Mouse (Mus musculus): Measurements from ENCODE around the gene Hoxb13. TPM values are rescaled to one million over a fixed set of nuclear protein-coding genes. Genes with fewer than 3 reads are reported as not detected.

Gene Hoxb13
- polyA plus RNA-seq, 2 experiments = not detected

DNA sequence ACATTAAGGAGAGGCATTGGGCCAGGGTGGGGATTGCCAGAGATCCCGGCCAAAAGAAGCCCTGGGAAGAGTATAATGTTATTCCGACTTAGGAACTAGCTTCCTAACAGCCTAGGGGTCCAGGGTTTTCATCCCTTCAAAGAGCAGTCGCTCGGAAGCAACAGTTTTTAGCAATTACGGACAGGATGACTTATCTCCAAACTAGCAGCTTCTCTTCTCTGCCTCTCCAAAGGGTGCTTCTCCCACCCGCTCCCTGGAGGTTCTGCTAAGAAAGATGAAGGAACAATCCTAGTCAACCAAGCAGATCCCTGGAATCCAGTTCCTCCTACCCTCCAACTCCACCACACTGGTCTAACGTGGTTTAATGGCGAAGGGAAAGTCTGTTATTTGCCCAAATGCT is 15.8 kb upstream of the Hoxb13 start:
- 3% methylated on average over 8 of the region's 8 CpGs for WGBS (ENCODE audit: insufficient replicate concordance)
- peaks cover 92% of the 10 kb centered on the region for H3K27me3 ChIP-seq (ENCODE audit: control insufficient read depth, insufficient read depth, low read length)
- H3K36me3 ChIP-seq (replicated peaks; ENCODE audit: control insufficient read depth, insufficient read depth, low read depth) = no peaks in the 10 kb centered on the region
- no peak overlapping the region for H3K9ac ChIP-seq (replicated peaks)
- no peak overlapping the region for H3K4me3 ChIP-seq (ENCODE audit: insufficient read depth in 1 of 2, low read depth in 2 of 2, low read length in 2 of 2)
- no peaks in the 10 kb centered on the region for H3K4me1 ChIP-seq (replicated peaks; ENCODE audit: control insufficient read depth in 2 of 2, insufficient read depth in 2 of 2, low read length in 1 of 2)
- H3K4me2 ChIP-seq (ENCODE audit: low read depth) = no peak overlapping the region
- DNase-seq (ENCODE audit: low read depth in 3 of 3, low spot score in 3 of 3) = no peak
- ATAC-seq (ENCODE audit: insufficient read depth) = no peak
- H3K27ac ChIP-seq = no peak overlapping the region
- TF ChIP-seq EP300 (IDR thresholded peaks at IDR 0.05; ENCODE audit: low read depth) (no peak), CTCF (IDR thresholded peaks at IDR 0.05; ENCODE audit: low read depth) (no peak)
- no peaks in the 10 kb centered on the region for H3K9me3 ChIP-seq (ENCODE audit: control insufficient read depth, low read length)

DNA sequence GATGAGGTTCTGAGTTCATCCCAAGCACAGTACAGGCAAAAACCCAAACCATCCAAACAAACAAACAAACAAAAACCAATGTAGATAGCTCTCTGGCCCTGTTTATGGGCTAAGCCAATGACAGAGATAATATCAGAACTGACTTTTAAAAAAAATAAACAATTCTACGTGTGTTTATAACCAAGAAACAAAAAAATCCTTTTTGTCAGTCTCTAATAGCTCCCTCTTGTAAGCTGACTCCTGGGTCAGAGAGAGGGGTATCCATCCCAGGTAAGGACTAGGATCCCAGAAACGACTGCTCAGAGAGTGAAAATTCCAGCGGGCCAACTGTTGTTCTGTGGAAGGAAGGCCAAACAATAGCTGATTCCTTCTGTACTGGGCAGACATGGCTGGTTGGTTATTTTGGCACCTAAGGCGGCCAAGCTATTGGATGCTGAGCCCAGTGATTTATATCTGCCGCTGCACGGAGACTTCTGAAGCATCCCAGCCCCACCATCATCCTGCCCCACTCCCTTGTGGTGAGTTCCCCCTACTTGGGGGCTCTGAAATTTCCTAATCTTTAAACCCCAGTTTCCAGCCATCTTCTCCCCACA is 15.1 kb upstream of the Hoxb13 start:
- DNase-seq (ENCODE audit: low read depth in 3 of 3, low spot score in 3 of 3) (no peak), ATAC-seq (ENCODE audit: insufficient read depth) (no peak)
- 0% methylated on average over 6 of the region's 6 CpGs for WGBS (ENCODE audit: insufficient replicate concordance)
- H3K9me3 ChIP-seq (ENCODE audit: control insufficient read depth, low read length) = no peaks in the 10 kb centered on the region
- no peak overlapping the region for H3K9ac ChIP-seq (replicated peaks)
- no peak overlapping the region for H3K4me2 ChIP-seq (ENCODE audit: low read depth)
- no peak overlapping the region for H3K27ac ChIP-seq
- H3K4me3 ChIP-seq (ENCODE audit: insufficient read depth in 1 of 2, low read depth in 2 of 2, low read length in 2 of 2) = no peak overlapping the region
- peaks cover 92% of the 10 kb centered on the region for H3K27me3 ChIP-seq (ENCODE audit: control insufficient read depth, insufficient read depth, low read length)
- H3K36me3 ChIP-seq (replicated peaks; ENCODE audit: control insufficient read depth, insufficient read depth, low read depth) = no peaks in the 10 kb centered on the region
- no peaks in the 10 kb centered on the region for H3K4me1 ChIP-seq (replicated peaks; ENCODE audit: control insufficient read depth in 2 of 2, insufficient read depth in 2 of 2, low read length in 1 of 2)
- TF ChIP-seq CTCF (IDR thresholded peaks at IDR 0.05; ENCODE audit: low read depth) = no peak

DNA sequence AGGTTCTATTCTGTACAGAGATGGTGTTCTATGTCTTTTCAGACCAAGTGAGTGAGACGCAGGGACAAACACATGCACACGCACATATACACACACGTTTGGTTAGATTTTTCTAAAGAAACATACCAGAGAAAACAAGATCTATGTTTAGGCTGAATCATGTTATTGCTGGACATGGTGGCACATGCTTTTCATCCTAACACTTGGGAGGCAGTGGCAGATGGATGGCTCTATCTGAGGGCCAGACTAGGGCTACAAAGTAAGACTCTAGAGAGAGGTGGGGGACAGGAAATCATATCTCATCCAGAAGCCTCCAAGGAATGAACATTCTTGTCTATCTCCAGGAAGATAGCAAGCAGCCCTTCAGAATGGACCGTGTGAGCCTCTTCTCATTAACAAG is 13.1 kb upstream of the Hoxb13 start:
- DNase-seq (ENCODE audit: low read depth in 3 of 3, low spot score in 3 of 3) = no peak
- Histone ChIP-seq H3K4me1 (replicated peaks; ENCODE audit: control insufficient read depth in 2 of 2, insufficient read depth in 2 of 2, low read length in 1 of 2) (no peaks in the 10 kb centered on the region), H3K4me3 (ENCODE audit: insufficient read depth in 1 of 2, low read depth in 2 of 2, low read length in 2 of 2) (no peak overlapping the region), H3K27me3 (ENCODE audit: control insufficient read depth, insufficient read depth, low read length) (peaks cover 85% of the 10 kb centered on the region), H3K36me3 (replicated peaks; ENCODE audit: control insufficient read depth, insufficient read depth, low read depth) (no peaks in the 10 kb centered on the region), H3K9me3 (ENCODE audit: control insufficient read depth, low read length) (no peaks in the 10 kb centered on the region), H3K9ac (replicated peaks) (no peak overlapping the region), H3K4me2 (ENCODE audit: low read depth) (no peak overlapping the region), H3K27ac (no peak overlapping the region)
- TF ChIP-seq CTCF (IDR thresholded peaks at IDR 0.05; ENCODE audit: low read depth) (no peak), EP300 (IDR thresholded peaks at IDR 0.05; ENCODE audit: low read depth) (no peak)
- no peak for ATAC-seq (ENCODE audit: insufficient read depth)
- WGBS (ENCODE audit: insufficient replicate concordance) = 24% methylated on average over 4 of the region's 4 CpGs

DNA sequence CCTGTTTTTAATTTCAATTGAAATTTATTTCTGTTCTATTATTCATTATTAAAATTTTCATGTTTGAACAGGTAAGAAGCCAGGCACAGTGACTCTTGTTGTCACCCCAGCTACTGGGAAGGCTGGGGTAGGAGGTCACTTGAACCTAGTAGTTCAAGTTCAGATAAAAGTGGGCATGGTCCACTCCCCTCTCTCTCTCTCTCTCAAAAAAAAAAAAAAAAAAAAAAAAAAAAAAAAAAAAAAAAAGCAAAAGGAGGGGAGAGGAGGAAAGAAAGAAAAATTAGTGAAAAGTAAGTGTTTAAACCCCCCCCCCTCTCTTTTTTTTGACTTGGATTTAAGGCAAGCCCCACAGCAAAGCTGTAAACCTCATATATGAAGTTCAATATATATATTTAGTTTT is 9.9 kb upstream of the Hoxb13 start:
- H3K9me3 ChIP-seq (ENCODE audit: control insufficient read depth, low read length) = no peaks in the 10 kb centered on the region
- TF ChIP-seq EP300 (IDR thresholded peaks at IDR 0.05; ENCODE audit: low read depth) = no peak
- TF ChIP-seq CTCF (IDR thresholded peaks at IDR 0.05; ENCODE audit: low read depth) = no peak
- H3K4me3 ChIP-seq (ENCODE audit: insufficient read depth in 1 of 2, low read depth in 2 of 2, low read length in 2 of 2) = no peak overlapping the region
- ATAC-seq (ENCODE audit: insufficient read depth) = no peak
- H3K4me1 ChIP-seq (replicated peaks; ENCODE audit: control insufficient read depth in 2 of 2, insufficient read depth in 2 of 2, low read length in 1 of 2) = no peaks in the 10 kb centered on the region
- no peaks in the 10 kb centered on the region for H3K36me3 ChIP-seq (replicated peaks; ENCODE audit: control insufficient read depth, insufficient read depth, low read depth)
- no peak overlapping the region for H3K9ac ChIP-seq (replicated peaks)
- H3K27me3 ChIP-seq (ENCODE audit: control insufficient read depth, insufficient read depth, low read length) = peaks cover 82% of the 10 kb centered on the region
- no peak overlapping the region for H3K27ac ChIP-seq
- DNase-seq (ENCODE audit: low read depth in 3 of 3, low spot score in 3 of 3) = no peak
- no peak overlapping the region for H3K4me2 ChIP-seq (ENCODE audit: low read depth)

DNA sequence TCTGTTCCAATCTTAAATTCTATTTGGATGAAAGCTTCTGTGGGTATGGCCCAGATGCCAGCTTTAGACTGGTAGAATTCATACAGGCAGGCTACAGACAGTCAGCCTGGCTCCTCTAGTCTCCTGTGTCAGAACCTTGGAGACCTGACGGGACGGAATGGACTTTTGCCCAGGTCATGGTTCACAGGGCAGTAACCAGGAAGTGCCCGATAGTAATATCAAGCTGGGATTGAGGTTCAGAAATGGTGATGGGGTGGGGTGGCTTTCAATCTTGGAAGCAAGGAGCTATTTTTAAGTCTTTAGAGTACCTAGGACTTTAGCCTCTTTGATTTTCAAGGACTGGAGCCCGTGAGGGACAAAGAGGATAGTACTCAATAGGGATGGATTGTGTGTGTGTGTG is 6.8 kb upstream of the Hoxb13 start:
- Histone ChIP-seq H3K4me2 (ENCODE audit: low read depth) (no peak overlapping the region), H3K27me3 (ENCODE audit: control insufficient read depth, insufficient read depth, low read length) (peaks cover 86% of the 10 kb centered on the region), H3K9me3 (ENCODE audit: control insufficient read depth, low read length) (no peaks in the 10 kb centered on the region), H3K36me3 (replicated peaks; ENCODE audit: control insufficient read depth, insufficient read depth, low read depth) (no peaks in the 10 kb centered on the region), H3K9ac (replicated peaks) (no peak overlapping the region), H3K4me1 (replicated peaks; ENCODE audit: control insufficient read depth in 2 of 2, insufficient read depth in 2 of 2, low read length in 1 of 2) (no peaks in the 10 kb centered on the region), H3K4me3 (ENCODE audit: insufficient read depth in 1 of 2, low read depth in 2 of 2, low read length in 2 of 2) (no peak overlapping the region), H3K27ac (no peak overlapping the region)
- no peak for TF ChIP-seq EP300 (IDR thresholded peaks at IDR 0.05; ENCODE audit: low read depth)
- TF ChIP-seq CTCF (IDR thresholded peaks at IDR 0.05; ENCODE audit: low read depth) = no peak
- 14% methylated on average over 4 of the region's 4 CpGs for WGBS (ENCODE audit: insufficient replicate concordance)
- DNase-seq (ENCODE audit: low read depth in 3 of 3, low spot score in 3 of 3) = no peak
- no peak for ATAC-seq (ENCODE audit: insufficient read depth)
